Mouse (Mus musculus): ENCODE measurements around the gene Ano10. TPM values are rescaled to one million over a fixed set of nuclear protein-coding genes. Genes with fewer than 3 reads are reported as not detected.

Ano10 gene
- polyA plus RNA-seq, 1 experiment from 2014 or later, result 38.6 TPM

- Histone ChIP-seq H3K4me2 (ENCODE audit: low read depth, low read length) (no peak overlapping the region), H3K27ac (ENCODE audit: low read length) (no peak overlapping the region), H3K9me3 (replicated peaks; ENCODE audit: control insufficient read depth, low read length) (no peaks in the 10 kb centered on the region), H3K9ac (ENCODE audit: low read length) (no peak overlapping the region), H3K4me3 (replicated peaks; ENCODE audit: low read length) (no peak overlapping the region), H3K27me3 (ENCODE audit: control insufficient read depth, insufficient read depth, low read length) (no peaks in the 10 kb centered on the region), H3K36me3 (ENCODE audit: control insufficient read depth, insufficient read depth, low read length) (peaks cover 3% of the 10 kb centered on the region; the same call in 1 of the 2 replicates), H3K4me1 (ENCODE audit: control insufficient read depth, insufficient read depth, low read length) (no peaks in the 10 kb centered on the region)
- no peak for ATAC-seq (ENCODE audit: insufficient read depth, low FRiP score)
- WGBS, result 77% methylated on average over 4 of the region's 4 CpGs
These were observed 48.8 kb downstream of the Ano10 start for GRCm38 (mm10) chr9:122245471-122245870.

DNA sequence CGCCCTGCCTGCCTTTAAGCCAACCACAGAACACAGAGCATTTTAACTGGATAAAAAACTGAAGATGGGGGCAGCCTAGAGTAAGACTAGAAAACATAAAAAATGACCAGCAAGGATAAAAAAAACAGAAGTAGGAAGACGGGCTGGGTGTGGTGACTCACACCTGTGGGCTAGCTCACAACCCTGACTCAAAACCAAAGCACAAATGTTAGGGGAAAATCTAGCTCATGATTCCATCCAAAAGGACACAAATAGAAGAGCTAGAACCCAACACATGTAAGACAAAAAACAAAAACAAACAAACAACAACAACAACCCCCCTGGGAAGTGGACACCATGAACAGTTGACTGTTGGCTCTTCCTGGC lies 49.4 kb downstream of the Ano10 start:
- Histone ChIP-seq H3K27me3 (ENCODE audit: control insufficient read depth, insufficient read depth, low read length) (no peaks in the 10 kb centered on the region), H3K4me1 (ENCODE audit: control insufficient read depth, insufficient read depth, low read length) (no peaks in the 10 kb centered on the region), H3K36me3 (ENCODE audit: control insufficient read depth, insufficient read depth, low read length) (no peaks in the 10 kb centered on the region), H3K4me2 (ENCODE audit: low read depth, low read length) (no peak overlapping the region), H3K9ac (ENCODE audit: low read length) (no peak overlapping the region), H3K9me3 (replicated peaks; ENCODE audit: control insufficient read depth, low read length) (no peaks in the 10 kb centered on the region), H3K4me3 (replicated peaks; ENCODE audit: low read length) (no peak overlapping the region), H3K27ac (ENCODE audit: low read length) (no peak overlapping the region)
- WGBS, result 38% methylated on average over 2 of the region's 2 CpGs
- ATAC-seq (ENCODE audit: insufficient read depth, low FRiP score), result no peak

- Histone ChIP-seq H3K27me3 (ENCODE audit: control insufficient read depth, insufficient read depth, low read length) (no peaks in the 10 kb centered on the region), H3K4me3 (replicated peaks; ENCODE audit: low read length) (no peak overlapping the region), H3K9ac (ENCODE audit: low read length) (no peak overlapping the region), H3K4me1 (ENCODE audit: control insufficient read depth, insufficient read depth, low read length) (no peaks in the 10 kb centered on the region), H3K9me3 (replicated peaks; ENCODE audit: control insufficient read depth, low read length) (no peaks in the 10 kb centered on the region), H3K36me3 (ENCODE audit: control insufficient read depth, insufficient read depth, low read length) (no peaks in the 10 kb centered on the region), H3K4me2 (ENCODE audit: low read depth, low read length) (no peak overlapping the region), H3K27ac (ENCODE audit: low read length) (no peak overlapping the region)
- 34% methylated on average over 4 of the region's 4 CpGs for WGBS
- no peak for ATAC-seq (ENCODE audit: insufficient read depth, low FRiP score)
These were observed 50.0 kb downstream of the Ano10 start for GRCm38 (mm10) chr9:122244080-122244799.

DNA sequence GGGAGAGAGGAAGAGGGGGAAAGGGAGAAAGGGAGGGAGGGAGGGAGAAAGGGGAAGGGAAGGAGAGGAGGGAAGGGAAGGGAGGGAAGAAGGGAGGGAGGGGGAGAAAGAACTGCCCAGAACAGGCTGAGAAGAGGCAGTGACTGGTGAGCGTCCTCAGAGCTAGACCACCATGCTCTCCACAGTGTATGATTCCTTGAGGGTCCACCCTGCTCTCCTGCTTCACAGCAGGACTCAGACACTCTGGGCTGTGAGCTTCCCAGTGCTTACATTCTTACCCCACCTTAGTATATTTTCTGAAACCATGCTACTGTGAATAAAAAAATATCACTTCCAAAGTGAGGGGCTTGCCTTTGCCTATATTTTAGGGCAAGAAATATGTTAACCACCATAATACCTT lies 50.9 kb downstream of the Ano10 start:
- no peaks in the 10 kb centered on the region for H3K4me1 ChIP-seq (ENCODE audit: control insufficient read depth, insufficient read depth, low read length)

DNA sequence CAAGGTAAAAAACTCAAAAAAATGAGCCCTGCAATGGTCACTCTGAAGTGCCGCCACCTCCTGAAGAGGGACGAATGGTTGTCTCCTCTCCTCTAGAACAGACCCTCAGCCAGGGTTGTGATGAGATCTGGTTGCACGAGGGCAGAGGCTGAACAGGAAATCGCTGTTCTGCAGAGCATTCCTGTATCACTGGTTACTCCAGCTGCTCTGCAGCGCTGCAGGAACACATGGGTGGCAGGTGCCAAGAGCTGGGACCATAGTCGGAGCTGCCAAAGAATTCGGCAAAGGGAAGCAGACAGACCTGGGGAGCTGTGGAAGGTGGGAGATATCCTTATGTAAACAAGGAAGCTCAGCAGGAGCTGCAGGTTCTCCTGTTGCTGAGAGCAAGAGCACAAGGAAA lies 51.4 kb downstream of the Ano10 start:
- no peak for ATAC-seq (ENCODE audit: insufficient read depth, low FRiP score)
- Histone ChIP-seq H3K27me3 (ENCODE audit: control insufficient read depth, insufficient read depth, low read length) (no peaks in the 10 kb centered on the region), H3K9ac (ENCODE audit: low read length) (no peak overlapping the region), H3K36me3 (ENCODE audit: control insufficient read depth, insufficient read depth, low read length) (no peaks in the 10 kb centered on the region), H3K4me3 (replicated peaks; ENCODE audit: low read length) (no peak overlapping the region), H3K4me1 (ENCODE audit: control insufficient read depth, insufficient read depth, low read length) (no peaks in the 10 kb centered on the region), H3K27ac (ENCODE audit: low read length) (no peak overlapping the region), H3K9me3 (replicated peaks; ENCODE audit: control insufficient read depth, low read length) (no peaks in the 10 kb centered on the region), H3K4me2 (ENCODE audit: low read depth, low read length) (no peak overlapping the region)
- WGBS, result 10% methylated on average over 7 of the region's 7 CpGs

More for the DNA sequence above, 50.9 kb downstream of the Ano10 start:
- no peaks in the 10 kb centered on the region for H3K9me3 ChIP-seq (replicated peaks; ENCODE audit: control insufficient read depth, low read length)
- H3K4me3 ChIP-seq (replicated peaks; ENCODE audit: low read length), result no peak overlapping the region
- no peak overlapping the region for H3K9ac ChIP-seq (ENCODE audit: low read length)
- ATAC-seq (ENCODE audit: insufficient read depth, low FRiP score), result no peak
- WGBS, result 33% methylated on average over 1 of the region's 1 CpGs
- H3K36me3 ChIP-seq (ENCODE audit: control insufficient read depth, insufficient read depth, low read length), result no peaks in the 10 kb centered on the region
- no peak overlapping the region for H3K27ac ChIP-seq (ENCODE audit: low read length)
- H3K4me2 ChIP-seq (ENCODE audit: low read depth, low read length), result no peak overlapping the region
- H3K27me3 ChIP-seq (ENCODE audit: control insufficient read depth, insufficient read depth, low read length), result no peaks in the 10 kb centered on the region

- no peak overlapping the region for H3K9ac ChIP-seq (ENCODE audit: low read length)
- H3K36me3 ChIP-seq (ENCODE audit: control insufficient read depth, insufficient read depth, low read length), result no peaks in the 10 kb centered on the region
- no peaks in the 10 kb centered on the region for H3K4me1 ChIP-seq (ENCODE audit: control insufficient read depth, insufficient read depth, low read length)
- H3K27ac ChIP-seq (ENCODE audit: low read length), result no peak overlapping the region
- no peak for ATAC-seq (ENCODE audit: insufficient read depth, low FRiP score)
- 66% methylated on average over 10 of the region's 10 CpGs for WGBS
- H3K4me3 ChIP-seq (replicated peaks; ENCODE audit: low read length), result no peak overlapping the region
- no peaks in the 10 kb centered on the region for H3K27me3 ChIP-seq (ENCODE audit: control insufficient read depth, insufficient read depth, low read length)
- no peaks in the 10 kb centered on the region for H3K9me3 ChIP-seq (replicated peaks; ENCODE audit: control insufficient read depth, low read length)
- H3K4me2 ChIP-seq (ENCODE audit: low read depth, low read length), result no peak overlapping the region
These were observed 52.3 kb downstream of the Ano10 start for GRCm38 (mm10) chr9:122241812-122242400.

GRCm38 (mm10) chr9:122240629-122241199 lies 53.5 kb downstream of the Ano10 start:
- ATAC-seq (ENCODE audit: insufficient read depth, low FRiP score), result no peak
- 78% methylated on average over 8 of the region's 8 CpGs for WGBS

GRCm38 (mm10) chr9:122234741-122235140 lies 59.5 kb downstream of the Ano10 start:
- Histone ChIP-seq H3K36me3 (ENCODE audit: control insufficient read depth, insufficient read depth, low read length) (no peaks in the 10 kb centered on the region), H3K4me2 (ENCODE audit: low read depth, low read length) (no peak overlapping the region), H3K27me3 (ENCODE audit: control insufficient read depth, insufficient read depth, low read length) (no peaks in the 10 kb centered on the region), H3K9me3 (replicated peaks; ENCODE audit: control insufficient read depth, low read length) (no peaks in the 10 kb centered on the region), H3K9ac (ENCODE audit: low read length) (no peak overlapping the region), H3K4me1 (ENCODE audit: control insufficient read depth, insufficient read depth, low read length) (no peaks in the 10 kb centered on the region), H3K27ac (ENCODE audit: low read length) (no peak overlapping the region), H3K4me3 (replicated peaks; ENCODE audit: low read length) (no peak overlapping the region)
- 80% methylated on average over 3 of the region's 3 CpGs for WGBS
- no peak for ATAC-seq (ENCODE audit: insufficient read depth, low FRiP score)

More at GRCm38 (mm10) chr9:122240629-122241199, 53.5 kb downstream of the Ano10 start:
- H3K9me3 ChIP-seq (replicated peaks; ENCODE audit: control insufficient read depth, low read length), result no peaks in the 10 kb centered on the region
- no peaks in the 10 kb centered on the region for H3K4me1 ChIP-seq (ENCODE audit: control insufficient read depth, insufficient read depth, low read length)
- no peaks in the 10 kb centered on the region for H3K27me3 ChIP-seq (ENCODE audit: control insufficient read depth, insufficient read depth, low read length)
- H3K27ac ChIP-seq (ENCODE audit: low read length), result no peak overlapping the region
- H3K4me3 ChIP-seq (replicated peaks; ENCODE audit: low read length), result no peak overlapping the region
- H3K4me2 ChIP-seq (ENCODE audit: low read depth, low read length), result no peak overlapping the region
- no peaks in the 10 kb centered on the region for H3K36me3 ChIP-seq (ENCODE audit: control insufficient read depth, insufficient read depth, low read length)
- no peak overlapping the region for H3K9ac ChIP-seq (ENCODE audit: low read length)

- Histone ChIP-seq H3K9me3 (replicated peaks; ENCODE audit: control insufficient read depth, low read length) (no peaks in the 10 kb centered on the region), H3K4me3 (replicated peaks; ENCODE audit: low read length) (no peak overlapping the region), H3K4me2 (ENCODE audit: low read depth, low read length) (no peak overlapping the region), H3K9ac (ENCODE audit: low read length) (no peak overlapping the region), H3K4me1 (ENCODE audit: control insufficient read depth, insufficient read depth, low read length) (no peaks in the 10 kb centered on the region), H3K36me3 (ENCODE audit: control insufficient read depth, insufficient read depth, low read length) (no peaks in the 10 kb centered on the region), H3K27me3 (ENCODE audit: control insufficient read depth, insufficient read depth, low read length) (no peaks in the 10 kb centered on the region), H3K27ac (ENCODE audit: low read length) (no peak overlapping the region)
- 50% methylated on average over 7 of the region's 7 CpGs for WGBS
- ATAC-seq (ENCODE audit: insufficient read depth, low FRiP score), result no peak
These were observed 60.3 kb downstream of the Ano10 start for GRCm38 (mm10) chr9:122233972-122234345.

All from stomach, embryonic 16.5 days (tissue).